Mouse (Mus musculus) urinary bladder, postnatal 25 days (tissue): ENCODE measurements around the gene Osbpl8.
"Not testable (repeated sequence)": the region's sequence is repeated elsewhere in the genome, so short reads cannot be mapped to it uniquely, and the experiment has no call there.

Source experiments
- DNase-seq: peaks from one replicate; pipeline ENCODE4 v3.0.0; 2022; ENCODE audit warnings: low spot score

Gene Osbpl8

GRCm38 (mm10) chr10:111164304-111165218 lies at the start of gene Osbpl8:
Gene Osbpl8, plus strand, starts transcription at chr10:111164752.
- DNase-seq, result peak; percentile 100

GRCm38 (mm10) chr10:111117198-111117845 lies 47.2 kb upstream of the Osbpl8 start:
- DNase-seq, result no peak

- no peak for DNase-seq
Observed at GRCm38 (mm10) chr10:111118292-111118691, 46.3 kb upstream of the Osbpl8 start.

GRCm38 (mm10) chr10:111118991-111119650 lies 45.4 kb upstream of the Osbpl8 start:
- no peak for DNase-seq

GRCm38 (mm10) chr10:111119756-111120155 lies 44.8 kb upstream of the Osbpl8 start:
- no peak for DNase-seq

GRCm38 (mm10) chr10:111122864-111123398 lies 41.6 kb upstream of the Osbpl8 start:
- no peak for DNase-seq

- DNase-seq, result no peak
Observed at GRCm38 (mm10) chr10:111124175-111124574, 40.4 kb upstream of the Osbpl8 start.

DNA sequence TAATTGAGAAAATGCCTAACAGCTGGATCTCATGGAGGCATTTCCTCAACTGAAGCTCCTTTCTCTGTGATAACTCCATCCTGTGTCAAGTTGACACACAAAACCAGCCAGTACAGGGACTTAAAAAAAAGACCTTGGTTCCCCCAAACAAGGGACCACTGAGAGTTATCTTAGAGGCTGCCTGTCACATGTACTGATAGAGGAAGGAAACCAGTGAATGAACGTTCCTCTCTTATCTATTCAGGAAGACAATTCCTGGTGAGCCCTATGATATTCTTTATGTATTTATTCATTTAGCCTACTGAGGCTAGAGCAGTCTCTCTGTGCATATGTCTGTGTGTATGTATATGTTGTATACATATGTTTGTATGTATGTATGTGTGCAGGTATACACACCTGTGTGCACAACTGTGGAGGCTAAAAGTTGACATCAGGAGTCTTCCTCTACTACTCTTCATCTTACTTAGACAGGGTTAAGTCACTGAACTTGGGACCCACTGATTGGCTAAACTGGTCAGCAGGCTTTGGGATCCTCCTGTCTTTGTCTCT lies 39.7 kb upstream of the Osbpl8 start:
- no peak for DNase-seq

DNA sequence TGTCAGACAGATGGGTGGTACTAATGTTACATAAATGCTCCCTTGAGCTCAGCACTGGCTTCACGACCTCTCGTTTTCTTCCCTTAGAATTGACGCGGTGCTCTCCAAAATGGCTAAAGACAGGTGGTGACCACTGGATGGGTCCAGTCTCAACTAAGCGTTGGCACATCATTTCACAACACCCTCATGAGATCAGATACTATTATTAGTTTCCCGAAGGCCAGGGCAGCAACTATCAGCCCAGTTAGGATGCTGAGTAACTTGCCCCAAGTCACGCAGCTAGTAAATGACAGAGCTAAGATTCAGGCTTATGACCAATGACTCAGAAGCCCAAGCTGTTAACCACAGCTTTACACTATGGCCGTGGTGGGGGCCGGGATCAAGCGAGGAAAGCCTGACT lies 37.2 kb upstream of the Osbpl8 start:
- no peak for DNase-seq

- no peak for DNase-seq
Observed at GRCm38 (mm10) chr10:111128493-111128892, 36.1 kb upstream of the Osbpl8 start.

DNA sequence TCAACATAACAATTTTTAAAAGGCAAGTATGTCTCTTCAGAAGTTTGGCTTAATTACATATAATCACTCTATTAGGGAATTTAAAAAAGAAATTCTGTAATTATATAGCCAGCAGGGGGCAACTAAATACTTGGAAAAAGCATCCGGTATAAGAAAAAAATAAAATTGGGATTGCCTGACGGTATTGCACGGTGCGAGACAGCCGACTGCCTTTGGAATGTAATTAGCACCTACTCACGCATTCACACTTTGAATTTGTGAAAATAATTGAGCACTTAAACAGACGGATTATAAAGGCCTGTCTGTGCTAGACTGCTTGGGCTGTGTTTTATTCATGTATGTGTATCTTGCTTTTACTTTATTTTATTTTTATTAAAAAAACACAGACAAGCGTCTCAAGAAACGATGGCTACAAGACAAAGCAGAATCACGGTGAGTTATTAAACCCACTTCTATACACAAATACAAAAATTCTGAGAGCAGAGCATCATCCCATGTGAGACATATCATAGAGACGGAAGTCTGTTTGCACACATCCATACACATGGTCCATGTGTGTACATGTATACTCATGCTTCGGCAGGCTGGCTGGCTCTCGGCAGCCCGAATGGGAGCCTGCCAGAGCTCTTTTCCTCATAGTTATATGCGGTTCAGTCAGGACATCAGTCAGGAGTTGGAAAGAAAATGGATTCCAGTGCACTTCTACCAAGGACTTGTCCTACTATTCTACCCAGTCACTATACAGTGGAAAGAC lies 34.5 kb upstream of the Osbpl8 start:
- no peak for DNase-seq

DNA sequence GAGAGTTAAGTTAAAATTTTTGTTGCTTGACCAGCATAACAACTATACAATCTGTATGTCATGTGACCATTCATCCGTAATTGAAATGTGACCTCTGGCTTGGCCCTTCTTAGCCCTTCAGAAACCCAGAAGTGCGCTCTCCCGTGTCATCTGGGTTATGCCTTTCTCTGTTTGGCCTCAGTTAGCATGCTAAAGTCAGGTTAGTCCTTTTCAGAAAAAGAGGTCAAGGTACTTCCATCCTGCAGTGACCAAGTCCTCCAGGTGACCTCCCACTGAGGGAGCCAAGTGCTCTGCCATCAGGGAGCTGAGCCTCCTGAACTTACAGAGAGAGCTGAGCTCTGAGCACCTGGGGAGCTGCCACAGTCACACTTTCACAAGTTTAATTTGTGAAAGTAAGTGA lies 33.7 kb upstream of the Osbpl8 start:
- no peak for DNase-seq

- DNase-seq, result no peak
Observed at GRCm38 (mm10) chr10:111133271-111133670, 31.3 kb upstream of the Osbpl8 start.

DNA sequence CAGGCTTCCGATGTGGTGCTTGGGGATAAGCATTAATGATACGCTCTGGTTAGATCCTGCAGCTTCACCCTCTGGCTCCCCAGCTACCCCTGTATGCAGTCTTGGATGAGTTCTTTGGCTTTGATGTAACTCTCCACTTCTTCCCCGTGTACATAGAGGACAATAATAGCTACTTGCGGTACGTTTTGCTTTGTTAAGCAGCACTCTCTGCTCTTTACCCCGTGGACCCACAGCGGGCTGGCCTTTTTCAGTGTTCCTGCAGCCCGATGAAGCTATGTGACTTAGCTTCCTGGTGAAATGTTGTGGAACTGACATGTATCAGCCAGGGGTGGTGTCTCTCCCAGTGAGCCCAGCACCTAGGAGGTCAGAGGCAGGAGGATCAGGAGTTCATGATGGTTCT lies 30.6 kb upstream of the Osbpl8 start:
- no peak for DNase-seq

DNA sequence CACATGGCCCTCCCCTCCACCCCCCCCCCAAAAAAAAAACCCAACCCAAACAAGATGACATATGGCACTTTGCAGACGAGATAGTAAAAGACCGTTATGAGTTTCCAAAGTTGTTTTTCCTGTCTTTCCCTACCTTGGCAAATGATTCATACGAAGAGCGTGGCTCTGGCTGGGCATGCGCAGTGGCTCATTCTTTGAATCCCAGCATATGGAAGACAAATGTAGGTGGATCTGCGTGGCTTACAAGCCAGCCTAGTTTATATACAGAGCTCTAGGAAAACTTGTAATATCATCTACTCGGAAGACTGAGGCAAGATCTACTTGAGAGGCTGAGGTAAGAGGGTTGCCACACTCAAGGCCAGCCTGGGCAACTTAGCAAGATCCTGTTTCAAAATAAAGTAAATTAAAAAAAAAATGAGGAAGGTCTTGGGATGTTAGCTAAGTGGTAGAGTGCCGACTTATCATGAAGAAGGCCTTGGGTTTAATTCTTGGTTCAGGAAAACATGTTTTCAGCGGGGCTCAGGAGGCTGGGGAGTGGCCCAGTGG lies 30.1 kb upstream of the Osbpl8 start:
- DNase-seq, result no peak

GRCm38 (mm10) chr10:111136306-111136705 lies 28.2 kb upstream of the Osbpl8 start:
- DNase-seq, result not testable (repeated sequence)

GRCm38 (mm10) chr10:111137905-111138304 lies 26.6 kb upstream of the Osbpl8 start:
- DNase-seq, result no peak

- DNase-seq, result no peak
Observed at GRCm38 (mm10) chr10:111139170-111139569, 25.4 kb upstream of the Osbpl8 start.

- no peak for DNase-seq
Observed at GRCm38 (mm10) chr10:111139881-111140280, 24.7 kb upstream of the Osbpl8 start.

DNA sequence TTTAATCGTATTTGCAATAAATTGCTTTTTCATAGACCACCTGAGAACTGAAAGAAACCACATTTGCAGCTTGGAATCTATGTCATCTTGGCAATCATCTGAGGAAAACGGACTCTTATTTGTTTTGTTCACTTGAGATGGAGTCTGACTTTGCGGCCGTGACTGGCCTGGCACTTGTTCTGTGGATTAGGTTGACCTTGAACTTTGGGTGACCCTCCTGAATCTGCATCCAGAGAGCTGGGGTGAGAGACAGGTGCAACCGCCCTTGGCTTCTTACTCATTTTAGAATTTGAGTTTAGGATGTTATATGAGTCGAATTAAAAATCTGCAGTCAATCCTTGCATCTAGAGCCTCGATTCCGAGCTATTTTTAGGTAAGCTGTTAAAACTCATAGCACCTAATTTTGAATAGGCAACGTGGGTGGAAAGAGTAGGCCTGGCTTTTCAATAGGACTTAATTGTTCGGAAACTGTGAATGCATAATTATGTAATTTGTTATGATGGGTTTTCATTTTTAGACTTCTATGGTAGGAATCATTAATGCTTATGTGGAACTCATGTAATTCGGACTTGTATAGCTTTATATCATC lies 20.1 kb upstream of the Osbpl8 start:
- no peak for DNase-seq

GRCm38 (mm10) chr10:111149761-111150160 lies 14.8 kb upstream of the Osbpl8 start:
- no peak for DNase-seq
